Mouse (Mus musculus) liver, postnatal 0 days (tissue): ENCODE results near the gene Tcl1.
A peak's percentile ranks its signal among the peaks of the same experiment; 100 is the strongest.
"Not testable (repeated sequence)": the region's sequence is repeated elsewhere in the genome, so short reads cannot be mapped to it uniquely, and the experiment has no call there.

Source experiments
- CTCF ChIP-seq: sonication (generic); IDR thresholded peaks from 2 replicates; pipeline ENCODE4 v1.5.1; 2016; ENCODE audit warnings: antibody characterized with exemption, low read depth
- EP300 ChIP-seq: IDR thresholded peaks from 2 replicates; pipeline ENCODE4 v1.6.1; 2016; ENCODE audit warnings: antibody characterized with exemption, low read depth, mild to moderate bottlenecking

DNA sequence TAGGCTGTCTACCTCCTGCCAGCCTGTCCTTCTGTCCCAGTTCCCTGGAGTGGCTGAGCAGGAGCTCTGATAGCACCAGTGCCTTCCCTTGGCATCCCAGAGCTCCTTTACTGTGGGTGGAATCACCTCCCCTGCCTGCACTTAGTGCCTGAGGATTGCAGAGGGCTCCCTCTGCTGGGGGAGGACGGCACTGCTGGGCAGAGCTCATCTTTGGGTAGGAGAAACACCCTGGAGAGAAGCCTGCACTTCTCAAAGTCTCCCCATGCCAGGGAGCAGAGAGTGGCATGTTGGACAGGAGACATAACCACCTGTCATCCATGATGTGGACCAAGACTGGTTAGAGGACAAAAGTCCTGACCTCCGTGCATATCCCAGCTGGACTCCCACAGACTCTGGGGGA lies 33.6 kb downstream of the Tcl1 start:
- peak; percentile 54 for TF ChIP-seq CTCF
- not testable (repeated sequence) for TF ChIP-seq EP300
